Mouse (Mus musculus) liver, adult (tissue): Measurements from ENCODE around the gene Spi1.

ENCODE experiments used
- GATA4 ChIP-seq: IDR thresholded peaks from 2 replicates; pipeline ENCODE4 v1.6.1; 2014; ENCODE audit warnings: mild to moderate bottlenecking, low read length; ENCODE audit not compliant: insufficient replicate concordance

Spi1 gene

GRCm38 (mm10) chr2:91080784-91081513, 1.2 kb upstream of the Spi1 start:
- no peak for TF ChIP-seq GATA4

GRCm38 (mm10) chr2:91082844-91083243, 654 bp downstream of the Spi1 start:
- no peak for TF ChIP-seq GATA4

- TF ChIP-seq GATA4, result no peak
Observed at GRCm38 (mm10) chr2:91083366-91083940, 1.3 kb downstream of the Spi1 start.

- TF ChIP-seq GATA4, result no peak
Observed at GRCm38 (mm10) chr2:91084179-91084820, 2.1 kb downstream of the Spi1 start.

GRCm38 (mm10) chr2:91085494-91086391, 3.6 kb downstream of the Spi1 start:
- TF ChIP-seq GATA4, result no peak

GRCm38 (mm10) chr2:91086392-91087237, 4.4 kb downstream of the Spi1 start:
- no peak for TF ChIP-seq GATA4

GRCm38 (mm10) chr2:91087453-91087852, 5.3 kb downstream of the Spi1 start:
- TF ChIP-seq GATA4, result no peak

- no peak for TF ChIP-seq GATA4
Observed at GRCm38 (mm10) chr2:91088987-91089386, 6.8 kb downstream of the Spi1 start.

GRCm38 (mm10) chr2:91090208-91090607, 8.0 kb downstream of the Spi1 start:
- no peak for TF ChIP-seq GATA4

GRCm38 (mm10) chr2:91090827-91091226, 8.6 kb downstream of the Spi1 start:
- TF ChIP-seq GATA4, result no peak

- no peak for TF ChIP-seq GATA4
Observed at GRCm38 (mm10) chr2:91096524-91096923, 14.3 kb downstream of the Spi1 start.

- TF ChIP-seq GATA4, result no peak
Observed at GRCm38 (mm10) chr2:91097015-91097414, 14.8 kb downstream of the Spi1 start.

- TF ChIP-seq GATA4, result no peak
Observed at GRCm38 (mm10) chr2:91098156-91098555, 16.0 kb downstream of the Spi1 start.

- TF ChIP-seq GATA4, result no peak
Observed at GRCm38 (mm10) chr2:91101124-91101740, 19.0 kb downstream of the Spi1 start.
